Comparison of ENCODE assay signal across 9 mouse cellular contexts in genomic region chr17:15824854-15825253, GRCm38 (mm10). TPM values are rescaled to one million over a fixed set of nuclear protein-coding genes. Genes with fewer than 3 reads are reported as not detected.
DNase-seq lines count a peak whose midpoint lies in the region; ATAC-seq lines count a peak whose summit lies in the region.
"Had no signal": no experiment of that assay in that cellular context is flagged by ENCODE, and none has a peak within 500 bp of the region (broad histone marks: within the 10 kb centered on the region; RNA-seq: fewer than 3 reads in every experiment).

No protein-coding gene starts in this region.

- no peak for ATAC-seq in heart, embryonic 14.5 days (ENCODE audit: insufficient number of reproducible peaks, insufficient read depth, low FRiP score, low read depth)
- no peak for ATAC-seq in hindbrain, embryonic 14.5 days (ENCODE audit: low FRiP score)
- ATAC-seq in midbrain, embryonic 13.5 days = no peak

- H3K27ac ChIP-seq in heart, embryonic 14.5 days (replicated peaks in 1 of 2; ENCODE audit: control insufficient read depth in 1 of 2, insufficient read depth in 1 of 2, low read depth in 2 of 2, low read length in 2 of 2) = no peak overlapping the region; a peak in 1 of 4 replicates
- peak overlapping the region; percentile 42 for H3K27ac ChIP-seq in brown adipose tissue, adult 24 weeks (replicated peaks; ENCODE audit: low read depth, low read length)
- H3K27ac ChIP-seq in hindbrain, embryonic 14.5 days = peak overlapping the region; percentile 98
- peak overlapping the region; percentile 97 for H3K27ac ChIP-seq in midbrain, embryonic 13.5 days

- peak overlapping the region; percentile 94 for H3K9ac ChIP-seq in heart, embryonic 14.5 days (ENCODE audit: low read length)
- H3K9ac ChIP-seq in hindbrain, embryonic 14.5 days = peak overlapping the region; percentile 98
- H3K9ac ChIP-seq in midbrain, embryonic 13.5 days (replicated peaks) = peak overlapping the region; percentile 99

- H3K4me1 ChIP-seq in heart, embryonic 14.5 days (ENCODE audit: control insufficient read depth in 2 of 2, insufficient read depth in 2 of 2, low read length in 2 of 2) = peaks cover 5 to 34% of the 10 kb centered on the region in 2 experiments
- peaks cover 15% of the 10 kb centered on the region for H3K4me1 ChIP-seq in brown adipose tissue, adult 24 weeks (ENCODE audit: control insufficient read depth, insufficient read depth, insufficient read length, low read length)
- peaks cover 42% of the 10 kb centered on the region for H3K4me1 ChIP-seq in hindbrain, embryonic 14.5 days (replicated peaks; ENCODE audit: control insufficient read depth, insufficient read depth, low read length)
- peaks cover 76% of the 10 kb centered on the region for H3K4me1 ChIP-seq in midbrain, embryonic 13.5 days (replicated peaks)

- peaks cover 4% of the 10 kb centered on the region; the same call in 1 of the 2 replicates for H3K36me3 ChIP-seq in heart, embryonic 14.5 days (ENCODE audit: control insufficient read depth, insufficient read depth, low read length)
- peaks cover 12% of the 10 kb centered on the region for H3K36me3 ChIP-seq in hindbrain, embryonic 14.5 days (replicated peaks; ENCODE audit: control insufficient read depth, insufficient read depth)
- peaks cover 11% of the 10 kb centered on the region for H3K36me3 ChIP-seq in midbrain, embryonic 13.5 days

- DNase-seq in heart, postnatal 10 days = no peak
- no peak for DNase-seq in hindbrain, embryonic 14.5 days (ENCODE audit: low spot score)
- DNase-seq in frontal cortex, postnatal 25 days (ENCODE audit: low spot score in 2 of 2) = no peak
- DNase-seq in cerebellum, adult 11 months = no peak
- DNase-seq in MN1 (ENCODE audit: low spot score) = no peak
- DNase-seq: kidney, postnatal 14 days had no signal

- H3K4me3 ChIP-seq in heart, embryonic 14.5 days (ENCODE audit: control insufficient read depth in 1 of 2, insufficient read depth in 1 of 2, low read depth in 1 of 2, low read length in 2 of 2) = peak overlapping the region; percentile 19 to 96; a peak in 3 of 4 replicates
- H3K4me3 ChIP-seq in brown adipose tissue, adult 24 weeks (ENCODE audit: insufficient read depth, low read depth, low read length) = peak overlapping the region; percentile 59
- peak overlapping the region; percentile 91 for H3K4me3 ChIP-seq in hindbrain, embryonic 14.5 days (replicated peaks; ENCODE audit: low read length)
- peak overlapping the region; percentile 98 for H3K4me3 ChIP-seq in midbrain, embryonic 13.5 days (replicated peaks)

- no peaks in the 10 kb centered on the region for H3K27me3 ChIP-seq in heart, embryonic 14.5 days (ENCODE audit: control insufficient read depth, insufficient read depth, low read length)
- no peaks in the 10 kb centered on the region for H3K27me3 ChIP-seq in hindbrain, embryonic 14.5 days (ENCODE audit: control insufficient read depth, insufficient read depth, low read length)
- H3K27me3 ChIP-seq in midbrain, embryonic 13.5 days = no peaks in the 10 kb centered on the region

- no peaks in the 10 kb centered on the region for H3K9me3 ChIP-seq in heart, embryonic 14.5 days (ENCODE audit: control insufficient read depth, low read length)
- H3K9me3 ChIP-seq in hindbrain, embryonic 14.5 days (ENCODE audit: control insufficient read depth, low read length) = no peaks in the 10 kb centered on the region
- no peaks in the 10 kb centered on the region for H3K9me3 ChIP-seq in midbrain, embryonic 13.5 days

- 33% methylated on average over 3 of the region's 3 CpGs for WGBS in heart, embryonic 14.5 days
- WGBS in hindbrain, embryonic 14.5 days = 14% methylated on average over 3 of the region's 3 CpGs
- WGBS in midbrain, embryonic 13.5 days = 18% methylated on average over 3 of the region's 3 CpGs

- intact Hi-C loops in heart, postnatal 10 days (cut with DNase I) = loop anchor here (2.0 to 10.0 kb wide), 3 partner anchors 16 to 1800 kb away; partner anchors contain the start of gene Lnpep

- peak overlapping the region; percentile 97 for H3K4me2 ChIP-seq in heart, embryonic 14.5 days (ENCODE audit: low read length)
- H3K4me2 ChIP-seq in hindbrain, embryonic 14.5 days (replicated peaks) = peak overlapping the region; percentile 77
- H3K4me2 ChIP-seq in midbrain, embryonic 13.5 days (replicated peaks) = peak overlapping the region; percentile 82

RNA-seq across cellular contexts. Expression of gene Rgmb, which starts 6.0 kb away (rescaled TPM):
- polyA plus RNA-seq in heart, embryonic 14.5 days (2014; fragmentation: Nextera tagmentation; extraction: Ambion mirVana) = 10.3 and 12.9 TPM in 2 replicates
- total RNA-seq in heart, postnatal 10 days (2021) = 10 to 100 TPM; 25.8 to 26.9 TPM
- polyA plus RNA-seq in brown adipose tissue, adult 24 weeks (2012; ENCODE audit: insufficient read depth, insufficient read length, missing spikeins) = 8.0 and 8.6 TPM in 2 replicates
- polyA plus RNA-seq in hindbrain, embryonic 14.5 days (2014; fragmentation: Nextera tagmentation; extraction: Ambion mirVana) = 95.0 and 100.0 TPM in 2 replicates
- polyA plus RNA-seq in midbrain, embryonic 13.5 days (2015; fragmentation: Nextera tagmentation; extraction: Ambion mirVana) = 72.4 and 79.8 TPM in 2 replicates

Comparison
In these comparisons a context has a peak if more than half of its experiments do, and no peak if none do; other contexts are left out.
1. H3K27ac ChIP-seq: peak in brown adipose tissue, adult 24 weeks (single experiment), hindbrain, embryonic 14.5 days (single experiment) and midbrain, embryonic 13.5 days (single experiment); none in heart, embryonic 14.5 days (0 of 2).
2. Peak in every context shown above with its lines, with median percentiles within 50 percentile points of each other: H3K4me2 ChIP-seq, H3K4me3 ChIP-seq and H3K9ac ChIP-seq.